Mouse (Mus musculus): ENCODE measurements around the gene Wdpcp. TPM values are rescaled to one million over a fixed set of nuclear protein-coding genes. Genes with fewer than 3 reads are reported as not detected.

The Wdpcp gene
- total RNA-seq, 2 experiments from 2014 or later = 2.4 TPM

DNA sequence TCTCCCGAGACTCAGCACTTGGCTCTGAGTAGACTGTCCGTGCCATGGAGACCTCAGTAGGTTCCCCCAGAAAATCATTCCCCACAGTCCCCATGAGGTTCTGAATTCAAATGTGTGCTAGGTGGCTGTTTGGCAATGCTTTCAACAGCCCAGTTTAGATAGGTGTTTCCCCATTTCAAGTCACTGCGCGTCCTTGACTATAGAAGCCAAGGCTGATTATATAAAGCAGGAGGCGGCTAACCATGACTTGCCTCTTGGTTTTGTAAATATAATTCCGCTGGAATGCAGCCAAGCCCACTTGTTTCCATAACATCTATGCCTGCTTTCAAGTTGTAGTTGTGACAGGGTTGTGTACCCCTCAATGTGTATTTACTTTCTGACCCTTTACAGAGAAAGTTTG, 157.9 kb downstream of the Wdpcp start:
- DNase-seq (ENCODE audit: low spot score) = no peak

DNA sequence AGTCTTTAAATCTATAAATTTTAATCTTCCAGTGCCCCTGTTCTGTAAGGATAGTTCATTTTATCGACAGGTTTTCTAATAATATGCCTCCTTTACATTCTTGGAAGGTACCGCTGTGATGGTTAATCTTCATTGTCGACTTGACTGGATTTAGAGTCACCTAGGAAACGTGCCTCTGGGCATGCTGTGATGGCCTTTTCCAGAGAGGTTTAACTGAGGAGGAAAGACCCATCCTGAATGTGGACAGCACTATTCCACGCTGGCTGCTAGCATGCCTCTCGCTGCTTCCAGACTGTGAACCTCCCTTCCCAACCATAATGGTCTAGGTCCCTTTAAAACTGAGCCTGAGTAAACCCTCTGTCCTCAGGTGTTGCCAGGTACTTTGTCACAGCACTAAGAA, 163.2 kb downstream of the Wdpcp start:
- no peak for DNase-seq (ENCODE audit: low spot score)

DNA sequence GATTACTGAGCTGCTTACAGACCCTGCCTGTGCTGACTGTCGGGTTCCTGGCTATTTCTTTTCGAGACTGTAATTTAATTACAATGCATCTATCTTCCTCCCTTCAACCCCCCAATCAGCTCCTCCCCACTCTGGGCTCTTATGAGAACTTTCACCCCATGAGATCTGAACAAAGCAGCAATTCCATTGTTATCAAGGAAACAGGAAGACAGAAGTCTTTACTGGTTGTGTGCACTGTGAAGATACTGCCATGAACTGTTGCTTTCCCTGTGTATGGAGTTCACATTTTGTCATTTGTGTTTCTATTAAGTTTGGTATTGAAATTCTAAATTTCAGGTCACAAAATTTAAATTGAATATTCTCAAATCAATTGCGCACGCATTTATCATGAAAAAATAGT, 177.5 kb downstream of the Wdpcp start:
- no peak for DNase-seq (ENCODE audit: low spot score)

GRCm38 (mm10) chr11:21763201-21763600, 191.2 kb downstream of the Wdpcp start:
- no peak for DNase-seq (ENCODE audit: low spot score)

- no peak for DNase-seq (ENCODE audit: low spot score)
Observed at GRCm38 (mm10) chr11:21788831-21789230, 216.8 kb downstream of the Wdpcp start.

GRCm38 (mm10) chr11:21824941-21825340, 252.9 kb downstream of the Wdpcp start:
- no peak for DNase-seq (ENCODE audit: low spot score)

DNA sequence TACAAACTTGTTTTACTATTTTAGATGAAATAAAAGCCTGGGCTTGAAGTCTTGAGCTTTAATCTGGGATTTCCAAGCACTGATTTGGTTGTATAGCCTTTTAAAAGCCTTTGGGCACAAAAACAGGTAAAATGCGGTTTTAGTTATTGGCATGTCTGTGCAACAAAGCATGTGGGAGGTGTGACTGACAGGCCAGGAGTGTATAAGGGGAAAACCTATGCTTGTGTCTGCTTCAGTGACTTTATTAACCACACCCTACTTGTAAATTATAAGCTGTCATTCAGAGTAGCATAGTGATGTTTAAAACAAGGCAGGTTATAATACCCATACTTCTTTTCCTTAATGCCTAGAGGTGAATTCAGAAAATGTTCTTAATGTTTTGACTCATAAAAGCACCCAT, 254.5 kb downstream of the Wdpcp start:
- DNase-seq (ENCODE audit: low spot score) = no peak

DNA sequence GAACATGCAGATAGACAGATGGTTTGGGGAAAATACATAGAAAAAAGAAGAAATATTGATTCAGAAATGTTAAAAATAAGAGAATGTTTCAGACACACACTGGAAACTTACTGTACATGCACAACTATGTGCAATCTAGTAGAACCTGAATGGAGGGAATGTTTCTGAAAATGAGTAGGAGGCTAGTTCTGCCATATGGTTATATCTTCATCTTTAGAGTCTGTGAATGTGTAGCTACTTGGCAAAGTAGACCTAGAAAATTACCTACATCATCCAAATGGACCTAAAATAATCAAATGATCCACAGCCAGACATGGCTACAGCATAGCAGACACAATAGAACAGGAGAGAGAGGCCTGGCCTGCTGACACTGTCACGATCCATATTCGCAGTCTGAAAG, 275.0 kb downstream of the Wdpcp start:
- DNase-seq (ENCODE audit: low spot score) = no peak

GRCm38 (mm10) chr11:21864000-21864399, 292.0 kb downstream of the Wdpcp start:
- no peak for DNase-seq (ENCODE audit: low spot score)

- DNase-seq (ENCODE audit: low spot score) = no peak
Observed at GRCm38 (mm10) chr11:21864516-21864915, 292.5 kb downstream of the Wdpcp start.

DNA sequence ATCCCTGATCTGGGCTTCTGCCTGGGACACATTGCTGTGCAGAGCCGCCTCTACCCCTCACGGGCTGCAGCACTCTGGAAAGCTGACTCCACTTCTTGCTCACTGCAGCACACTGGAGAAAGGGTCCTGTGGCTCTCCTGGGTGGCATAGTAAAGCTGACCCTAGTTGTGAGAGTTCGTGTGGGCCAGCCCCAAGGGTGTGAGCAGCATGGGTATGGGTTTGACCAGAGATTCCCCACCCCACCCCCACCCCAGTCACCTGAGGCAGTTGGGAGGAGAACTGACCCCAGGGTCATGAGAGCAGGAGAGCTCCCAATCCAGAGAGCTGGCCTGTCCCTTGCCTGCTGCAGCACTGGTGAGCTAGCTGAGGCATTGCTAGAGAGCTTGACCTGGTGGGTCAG, 296.6 kb downstream of the Wdpcp start:
- no peak for DNase-seq (ENCODE audit: low spot score)

GRCm38 (mm10) chr11:21870863-21871262, 298.8 kb downstream of the Wdpcp start:
- no peak for DNase-seq (ENCODE audit: low spot score)

DNA sequence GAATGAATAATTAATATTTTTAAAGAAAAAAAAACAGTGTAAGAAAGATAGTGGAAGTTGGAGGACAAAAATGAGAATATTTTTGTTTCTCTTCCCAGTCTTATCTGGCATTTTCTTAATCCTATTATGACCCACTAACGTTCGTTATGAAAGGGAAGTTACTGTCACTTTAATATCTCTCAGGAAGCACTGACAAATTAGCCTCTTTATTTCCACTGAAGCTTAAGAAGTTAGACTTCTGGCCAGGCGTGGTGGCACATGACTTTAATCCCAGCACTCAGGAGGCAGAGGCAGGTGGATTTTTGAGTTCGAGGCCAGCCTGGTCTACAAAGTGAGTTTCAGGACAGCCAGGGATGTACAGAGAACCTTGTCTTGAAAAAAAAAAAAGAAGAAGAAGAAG, 299.7 kb downstream of the Wdpcp start:
- DNase-seq (ENCODE audit: low spot score) = no peak

DNA sequence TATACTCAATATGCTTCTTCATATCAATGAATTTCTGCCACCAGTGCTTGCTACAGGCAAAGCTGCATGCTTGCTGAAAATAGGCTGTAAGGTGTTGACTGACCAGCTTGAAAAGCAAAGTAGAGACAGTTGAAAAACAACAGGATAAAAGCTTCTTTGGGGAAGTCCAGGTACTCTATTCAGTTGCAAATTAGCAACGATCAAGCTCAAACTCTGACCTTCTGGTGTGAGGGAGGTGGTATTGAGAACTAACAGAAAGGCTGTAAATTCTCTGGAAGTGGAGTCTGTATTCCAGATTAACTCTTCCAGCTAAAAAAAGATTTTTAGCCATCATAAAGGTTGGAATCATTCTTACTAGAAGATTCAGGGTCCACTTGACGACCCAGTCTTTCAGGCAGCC, 303.0 kb downstream of the Wdpcp start:
- DNase-seq (ENCODE audit: low spot score) = no peak

DNA sequence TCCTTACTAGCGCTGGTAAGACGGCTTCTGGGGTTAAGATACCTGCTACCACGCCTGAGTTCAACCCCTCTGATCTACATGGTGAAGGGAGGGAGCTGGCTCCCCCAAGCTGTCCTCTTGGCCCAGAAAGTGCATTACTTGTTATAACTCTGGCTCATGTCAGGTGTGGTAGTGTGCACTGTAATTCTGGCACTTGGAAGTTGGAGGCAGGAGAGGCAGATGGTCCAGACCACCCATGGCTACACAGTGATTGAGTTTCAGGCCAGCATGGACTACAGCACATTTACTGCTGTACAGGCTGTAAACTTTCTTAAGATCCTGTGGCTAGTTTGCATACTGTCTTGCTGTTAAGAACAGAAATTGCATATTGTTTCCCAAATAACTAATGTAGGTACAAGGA, 322.7 kb downstream of the Wdpcp start:
- no peak for DNase-seq (ENCODE audit: low spot score)

GRCm38 (mm10) chr11:21922531-21922930, 350.5 kb downstream of the Wdpcp start:
- no peak for DNase-seq (ENCODE audit: low spot score)

Small RNA genes lying within 50 kb of the gene (microRNA-seq; reads per million reads assigned to microRNA genes)
- gene Gm22990 = not detected

Other genes with a start within 250 kb of the Wdpcp start
- 100 to 1,000 TPM; 488 to 583 TPM for gene Ugp2, start 201.0 kb upstream of the Wdpcp start, total RNA-seq (2021)
- gene Mdh1, start 132 bp downstream of the Wdpcp start, total RNA-seq (2021) = 100 to 1,000 TPM; 715 to 809 TPM

All from gastrocnemius, adult 18-20 months (tissue).